Mouse (Mus musculus): Measurements from ENCODE around the gene Fam162b. TPM values are rescaled to one million over a fixed set of nuclear protein-coding genes. Genes with fewer than 3 reads are reported as not detected.

The Fam162b gene
- polyA plus RNA-seq, 1 experiment from 2014 or later = 3.4 TPM

GRCm38 (mm10) chr10:51595001-51595931 lies 4.9 kb upstream of the Fam162b start:
- Histone ChIP-seq H3K36me3 (no peaks in the 10 kb centered on the region), H3K4me1 (peaks cover 2% of the 10 kb centered on the region; the same call in 1 of the 2 replicates), H3K4me2 (replicated peaks) (no peak overlapping the region; the same call in 1 of the 2 replicates), H3K9ac (replicated peaks) (no peak overlapping the region), H3K4me3 (no peak overlapping the region), H3K27me3 (no peaks in the 10 kb centered on the region), H3K27ac (replicated peaks) (no peak overlapping the region), H3K9me3 (no peaks in the 10 kb centered on the region)
- peak; percentile 58 for ATAC-seq (replicated peaks)
- 47% methylated on average over 10 of the region's 10 CpGs for WGBS

GRCm38 (mm10) chr10:51591574-51591973 lies 1.3 kb upstream of the Fam162b start:
- Histone ChIP-seq H3K4me3 (no peak overlapping the region), H3K4me2 (replicated peaks) (no peak overlapping the region), H3K36me3 (no peaks in the 10 kb centered on the region), H3K27me3 (no peaks in the 10 kb centered on the region), H3K27ac (replicated peaks) (no peak overlapping the region), H3K9me3 (no peaks in the 10 kb centered on the region), H3K4me1 (peaks cover 4% of the 10 kb centered on the region; the same call in 1 of the 2 replicates), H3K9ac (replicated peaks) (no peak overlapping the region)
- 89% methylated on average over 2 of the region's 2 CpGs for WGBS
- no peak for ATAC-seq (replicated peaks)

- H3K27me3 ChIP-seq = no peaks in the 10 kb centered on the region
- no peaks in the 10 kb centered on the region for H3K36me3 ChIP-seq
- no peak for ATAC-seq (replicated peaks)
- no peak overlapping the region for H3K4me3 ChIP-seq
- no peak overlapping the region for H3K9ac ChIP-seq (replicated peaks)
- no peaks in the 10 kb centered on the region for H3K9me3 ChIP-seq
- H3K4me2 ChIP-seq (replicated peaks) = no peak overlapping the region
- H3K4me1 ChIP-seq = no peaks in the 10 kb centered on the region
- no peak overlapping the region for H3K27ac ChIP-seq (replicated peaks)
These were observed 5.4 kb downstream of the Fam162b start for GRCm38 (mm10) chr10:51584919-51585318.

GRCm38 (mm10) chr10:51584378-51584777 lies 5.9 kb downstream of the Fam162b start:
- ATAC-seq (replicated peaks) = no peak
- H3K4me2 ChIP-seq (replicated peaks) = no peak overlapping the region
- no peaks in the 10 kb centered on the region for H3K9me3 ChIP-seq
- WGBS = 34% methylated on average over 1 of the region's 1 CpGs
- no peak overlapping the region for H3K9ac ChIP-seq (replicated peaks)
- no peak overlapping the region for H3K27ac ChIP-seq (replicated peaks)
- H3K4me1 ChIP-seq = no peaks in the 10 kb centered on the region
- no peak overlapping the region for H3K4me3 ChIP-seq
- no peaks in the 10 kb centered on the region for H3K27me3 ChIP-seq
- H3K36me3 ChIP-seq = no peaks in the 10 kb centered on the region

GRCm38 (mm10) chr10:51571225-51571996 lies 18.9 kb downstream of the Fam162b start:
- no peaks in the 10 kb centered on the region for H3K4me1 ChIP-seq
- H3K27me3 ChIP-seq = no peaks in the 10 kb centered on the region
- WGBS = 76% methylated on average over 9 of the region's 9 CpGs
- H3K36me3 ChIP-seq = no peaks in the 10 kb centered on the region
- H3K9ac ChIP-seq (replicated peaks) = no peak overlapping the region
- no peak overlapping the region for H3K4me3 ChIP-seq
- no peaks in the 10 kb centered on the region for H3K9me3 ChIP-seq
- no peak for ATAC-seq (replicated peaks)
- H3K27ac ChIP-seq (replicated peaks) = no peak overlapping the region
- H3K4me2 ChIP-seq (replicated peaks) = no peak overlapping the region

GRCm38 (mm10) chr10:51556005-51556404 lies 34.3 kb downstream of the Fam162b start:
- no peak for ATAC-seq (replicated peaks)
- Histone ChIP-seq H3K27ac (replicated peaks) (no peak overlapping the region), H3K36me3 (no peaks in the 10 kb centered on the region), H3K4me2 (replicated peaks) (no peak overlapping the region), H3K9me3 (no peaks in the 10 kb centered on the region), H3K4me1 (0 out of 2 replicates have a peak, but pooled peaks cover 3% of the 10 kb centered on the region), H3K9ac (replicated peaks) (no peak overlapping the region), H3K27me3 (no peaks in the 10 kb centered on the region), H3K4me3 (no peak overlapping the region)
- 73% methylated on average over 1 of the region's 1 CpGs for WGBS

GRCm38 (mm10) chr10:51553348-51554123 lies 36.8 kb downstream of the Fam162b start:
- H3K4me3 ChIP-seq = peak overlapping the region; percentile 49
- peak overlapping the region; percentile 86 for H3K4me2 ChIP-seq (replicated peaks)
- peak overlapping the region; percentile 56 for H3K9ac ChIP-seq (replicated peaks)
- ATAC-seq (replicated peaks) = peak; percentile 95
- no peaks in the 10 kb centered on the region for H3K27me3 ChIP-seq
- 0 out of 2 replicates have a peak, but pooled peaks cover 3% of the 10 kb centered on the region for H3K4me1 ChIP-seq
- no peaks in the 10 kb centered on the region for H3K9me3 ChIP-seq
- 0 out of 2 replicates have a peak overlapping the region, but pooled peaks have one; percentile 52 for H3K27ac ChIP-seq (replicated peaks)
- H3K36me3 ChIP-seq = no peaks in the 10 kb centered on the region
- WGBS = under 1% methylated on average over 16 of the region's 16 CpGs

Other genes starting within 250 kb of the Fam162b start
- gene Gm49339, start 109.9 kb downstream of the Fam162b start, polyA plus RNA-seq (2015; fragmentation: Nextera tagmentation; extraction: Ambion mirVana) = not detected in 2 replicates
- gene Lilr4b, start 109.9 kb downstream of the Fam162b start, polyA plus RNA-seq (2015; fragmentation: Nextera tagmentation; extraction: Ambion mirVana) = not detected in 2 replicates
- gene Lilrb4a, start 99.6 kb downstream of the Fam162b start, polyA plus RNA-seq (2015; fragmentation: Nextera tagmentation; extraction: Ambion mirVana) = 0.46 and 0.65 TPM in 2 replicates
- gene Gprc6a, start 40.9 kb upstream of the Fam162b start, polyA plus RNA-seq (2015; fragmentation: Nextera tagmentation; extraction: Ambion mirVana) = 0.08 TPM in 1 of 2 replicates, not detected in the other
- gene Rfx6, start 87.2 kb upstream of the Fam162b start, polyA plus RNA-seq (2015; fragmentation: Nextera tagmentation; extraction: Ambion mirVana) = not detected in 2 replicates

All from forebrain, embryonic 15.5 days (tissue).